Mouse (Mus musculus): ENCODE data around the gene Rxfp4. TPM values are rescaled to one million over a fixed set of nuclear protein-coding genes. Genes with fewer than 3 reads are reported as not detected.

Rxfp4 gene
- polyA plus RNA-seq, 1 experiment from 2014 or later = not detected

Other genes with a start within 250 kb of the Rxfp4 start
- 63.2 and 70.6 TPM in 2 replicates for gene Pmf1, start 242.8 kb downstream of the Rxfp4 start, polyA plus RNA-seq (2014; fragmentation: Nextera tagmentation; extraction: Ambion mirVana)
- gene Slc25a44, start 228.0 kb downstream of the Rxfp4 start, polyA plus RNA-seq (2014; fragmentation: Nextera tagmentation; extraction: Ambion mirVana) = 30.8 and 36.1 TPM in 2 replicates
- 12.2 and 15.2 TPM in 2 replicates for gene Sema4a, start 192.0 kb downstream of the Rxfp4 start, polyA plus RNA-seq (2014; fragmentation: Nextera tagmentation; extraction: Ambion mirVana)
- 18.0 and 28.5 TPM in 2 replicates for gene Lmna, start 143.2 kb downstream of the Rxfp4 start, polyA plus RNA-seq (2014; fragmentation: Nextera tagmentation; extraction: Ambion mirVana)
- gene Mex3a, start 120.7 kb downstream of the Rxfp4 start, polyA plus RNA-seq (2014; fragmentation: Nextera tagmentation; extraction: Ambion mirVana) = 48.8 and 50.1 TPM in 2 replicates
- not detected in 2 replicates for gene Rab25, start 104.8 kb downstream of the Rxfp4 start, polyA plus RNA-seq (2014; fragmentation: Nextera tagmentation; extraction: Ambion mirVana)
- 107 and 122 TPM in 2 replicates for gene Lamtor2, start 100.1 kb downstream of the Rxfp4 start, polyA plus RNA-seq (2014; fragmentation: Nextera tagmentation; extraction: Ambion mirVana)
- gene Ubqln4, start 99.4 kb downstream of the Rxfp4 start, polyA plus RNA-seq (2014; fragmentation: Nextera tagmentation; extraction: Ambion mirVana) = 40.5 and 43.3 TPM in 2 replicates
- 135 and 155 TPM in 2 replicates for gene Ssr2, start 77.3 kb downstream of the Rxfp4 start, polyA plus RNA-seq (2014; fragmentation: Nextera tagmentation; extraction: Ambion mirVana)
- 90.6 and 122 TPM in 2 replicates for gene Arhgef2, start 47.2 kb downstream of the Rxfp4 start, polyA plus RNA-seq (2014; fragmentation: Nextera tagmentation; extraction: Ambion mirVana)
- 71.7 and 86.6 TPM in 2 replicates for gene Khdc4, start 32.7 kb upstream of the Rxfp4 start, polyA plus RNA-seq (2014; fragmentation: Nextera tagmentation; extraction: Ambion mirVana)
- 57.8 and 59.0 TPM in 2 replicates for gene Rit1, start 63.7 kb upstream of the Rxfp4 start, polyA plus RNA-seq (2014; fragmentation: Nextera tagmentation; extraction: Ambion mirVana)
- 188 and 214 TPM in 2 replicates for gene Syt11, start 122.0 kb upstream of the Rxfp4 start, polyA plus RNA-seq (2014; fragmentation: Nextera tagmentation; extraction: Ambion mirVana)
- gene Gon4l, start 182.1 kb upstream of the Rxfp4 start, polyA plus RNA-seq (2014; fragmentation: Nextera tagmentation; extraction: Ambion mirVana) = 12.3 and 13.6 TPM in 2 replicates

Data from forebrain, embryonic 14.5 days (tissue).